In the genomic region with DNA sequence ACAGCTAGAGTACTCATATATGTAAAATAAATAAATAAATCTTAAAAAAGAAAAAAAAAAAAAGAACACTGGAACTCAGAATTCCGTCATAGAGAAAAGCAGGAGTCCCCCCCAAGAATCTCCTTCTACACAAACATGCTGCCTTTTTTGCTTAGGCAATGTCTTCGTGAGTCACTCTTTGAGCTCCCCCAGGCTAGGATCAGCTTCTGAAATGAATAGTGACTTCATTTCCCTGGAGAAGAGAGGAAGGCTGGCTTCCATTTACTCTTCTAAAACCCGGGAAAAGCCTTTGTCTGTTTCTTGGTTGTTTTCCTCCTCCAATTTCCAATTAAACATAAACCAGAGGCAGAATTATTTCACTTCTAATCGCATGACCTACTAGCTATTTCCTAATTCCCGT, we compare ENCODE assay signal across 14 mouse cellular contexts. TPM values are rescaled to one million over a fixed set of nuclear protein-coding genes. Genes with fewer than 3 reads are reported as not detected.
A peak's percentile ranks its signal among the peaks of the same experiment; 100 is the strongest.
DNase-seq lines count a peak whose midpoint lies in the region; ATAC-seq and TF ChIP-seq lines count a peak whose summit lies in the region.
"Had no signal": no experiment of that assay in that cellular context is flagged by ENCODE, and none has a peak within 500 bp of the region (broad histone marks: within the 10 kb centered on the region; RNA-seq: fewer than 3 reads in every experiment).

No protein-coding gene starts in this region.

- no peaks in the 10 kb centered on the region for H3K9me3 ChIP-seq in heart, embryonic 15.5 days (replicated peaks)
- H3K9me3 ChIP-seq in hindbrain, embryonic 16.5 days (ENCODE audit: control insufficient read depth, low read length): no peaks in the 10 kb centered on the region

- no peak overlapping the region for H3K4me2 ChIP-seq in heart, embryonic 15.5 days
- H3K4me2 ChIP-seq in hindbrain, embryonic 16.5 days (ENCODE audit: low read length): no peak overlapping the region
- H3K4me2 ChIP-seq: liver, embryonic 11.5 days had no signal

- 79% methylated on average over 5 of the region's 5 CpGs for WGBS in heart, embryonic 15.5 days
- WGBS in hindbrain, embryonic 16.5 days: 67% methylated on average over 5 of the region's 5 CpGs

- no peak overlapping the region for H3K4me3 ChIP-seq in heart, embryonic 15.5 days
- H3K4me3 ChIP-seq in C2C12 (ENCODE audit: insufficient read depth, poor library complexity, severe bottlenecking): no peak overlapping the region
- no peak overlapping the region for H3K4me3 ChIP-seq in hindbrain, embryonic 16.5 days (ENCODE audit: low read length)

- H3K27ac ChIP-seq in heart, embryonic 15.5 days: peak overlapping the region; percentile 39
- peak overlapping the region; percentile 58; the same call in 1 of the 2 replicates for H3K27ac ChIP-seq in hindbrain, embryonic 16.5 days (ENCODE audit: low read depth, low read length)

- DNase-seq in heart, postnatal 14 days: no peak
- DNase-seq in 3T3-L1 (ENCODE audit: low read depth, low spot score): peak; percentile 94
- no peak for DNase-seq in adrenal gland, postnatal 36 days
- DNase-seq: kidney, adult 9 months; spleen, adult 18-20 months had no signal

- H3K79me3 ChIP-seq in C2C12 (ENCODE audit: low read depth): peaks cover 48% of the 10 kb centered on the region

- no peaks in the 10 kb centered on the region for H3K36me3 ChIP-seq in heart, embryonic 15.5 days
- no peaks in the 10 kb centered on the region for H3K36me3 ChIP-seq in C2C12 (ENCODE audit: control insufficient read depth, insufficient read depth)
- H3K36me3 ChIP-seq in hindbrain, embryonic 16.5 days (ENCODE audit: control insufficient read depth, insufficient read depth, low read length): no peaks in the 10 kb centered on the region

- H3K9ac ChIP-seq in heart, embryonic 15.5 days: no peak overlapping the region
- H3K9ac ChIP-seq in hindbrain, embryonic 16.5 days (ENCODE audit: low read depth, low read length): no peak overlapping the region

- H3ac ChIP-seq in C2C12 (ENCODE audit: control insufficient read depth, insufficient read length, low read depth): no peak overlapping the region

- intact Hi-C loops in heart, postnatal 14 days (cut with DNase I): no loop called here

- no peak for TF ChIP-seq CTCF in C2C12 (IDR thresholded peaks at IDR 0.05; ENCODE audit: control insufficient read depth, insufficient read depth, insufficient read length)

- H3K79me2 ChIP-seq in C2C12 (ENCODE audit: control insufficient read depth, insufficient read depth): peaks cover 84% of the 10 kb centered on the region

- no peak for ATAC-seq in heart, embryonic 15.5 days (replicated peaks; ENCODE audit: insufficient number of reproducible peaks, insufficient read depth, low FRiP score, low read depth)
- ATAC-seq in hindbrain, embryonic 16.5 days: no peak
- ATAC-seq in erythroblast, adult 5-6 weeks (replicated peaks; ENCODE audit: low FRiP score, poor library complexity, severe bottlenecking): no peak
- ATAC-seq: activated CD4-positive, CD25-positive, alpha-beta regulatory T cell, adult 4 months had no signal

- H3K4me1 ChIP-seq in heart, embryonic 15.5 days (replicated peaks): peaks cover 78% of the 10 kb centered on the region
- peaks cover 21% of the 10 kb centered on the region for H3K4me1 ChIP-seq in hindbrain, embryonic 16.5 days (ENCODE audit: control insufficient read depth, insufficient read depth, low read depth, low read length)

- no peaks in the 10 kb centered on the region for H3K27me3 ChIP-seq in heart, embryonic 15.5 days
- no peaks in the 10 kb centered on the region for H3K27me3 ChIP-seq in C2C12 (ENCODE audit: control insufficient read depth, insufficient read depth, insufficient read length)
- no peaks in the 10 kb centered on the region for H3K27me3 ChIP-seq in hindbrain, embryonic 16.5 days (replicated peaks; ENCODE audit: control insufficient read depth, insufficient read depth, low read length)

TF ChIP-seq in C2C12, 6 proteins besides CTCF, POLR2A, EP300 and RAD21:
- TF ChIP-seq MYOD1 (IDR thresholded peaks at IDR 0.05; ENCODE audit: control insufficient read depth, insufficient read length, low read depth) (no peak), CEBPB (IDR thresholded peaks at IDR 0.05; ENCODE audit: low read depth) (peak; percentile 29)

RNA-seq across cellular contexts. Expression of gene Sp2, which starts 9.9 kb away (rescaled TPM):
- polyA plus RNA-seq in heart, embryonic 15.5 days (2015; fragmentation: Nextera tagmentation; extraction: Ambion mirVana): 12.9 and 18.2 TPM in 2 replicates
- 10 to 100 TPM; 11.4 to 12.0 TPM for total RNA-seq in heart, postnatal 14 days (2021)
- 13.9 TPM for polyA plus RNA-seq in C2C12 (2012; fragmentation: generic; extraction: Trizol)
- polyA plus RNA-seq in hindbrain, embryonic 16.5 days (2015; fragmentation: Nextera tagmentation; extraction: Ambion mirVana): 13.5 and 19.0 TPM in 2 replicates
- 10 to 100 TPM; 14.5 to 16.6 TPM for total RNA-seq in adrenal gland, postnatal 36 days (2021)
- total RNA-seq in erythroblast, adult 5-6 weeks (2015; ENCODE audit: low replicate concordance): 16.1 and 17.1 TPM in 2 replicates
- total RNA-seq in erythroblast, adult 5-6 weeks (2017; ENCODE audit: low replicate concordance): 4.4 and 6.1 TPM in 2 replicates

RNA-seq across cellular contexts. Expression of gene Pnpo, which starts 29.1 kb away (rescaled TPM):
- 65.2 and 74.8 TPM in 2 replicates for polyA plus RNA-seq in heart, embryonic 15.5 days (2015; fragmentation: Nextera tagmentation; extraction: Ambion mirVana)
- 10 to 100 TPM; 14.1 to 15.0 TPM for total RNA-seq in heart, postnatal 14 days (2021)
- polyA plus RNA-seq in C2C12 (2012; fragmentation: generic; extraction: Trizol): 8.5 TPM
- 36.2 and 37.3 TPM in 2 replicates for polyA plus RNA-seq in hindbrain, embryonic 16.5 days (2015; fragmentation: Nextera tagmentation; extraction: Ambion mirVana)
- 10 to 100 TPM; 29.6 to 34.2 TPM for total RNA-seq in adrenal gland, postnatal 36 days (2021)
- 231 and 288 TPM in 2 replicates for total RNA-seq in erythroblast, adult 5-6 weeks (2015; ENCODE audit: low replicate concordance)
- 381 and 405 TPM in 2 replicates for total RNA-seq in erythroblast, adult 5-6 weeks (2017; ENCODE audit: low replicate concordance)

RNA-seq across cellular contexts. Expression of gene Sp6, which starts 40.3 kb away (rescaled TPM):
- polyA plus RNA-seq in heart, embryonic 15.5 days (2015; fragmentation: Nextera tagmentation; extraction: Ambion mirVana): 0.09 and 0.15 TPM in 2 replicates
- under 1 TPM; 0.07 to 0.12 TPM for total RNA-seq in heart, postnatal 14 days (2021)
- polyA plus RNA-seq in C2C12 (2012; fragmentation: generic; extraction: Trizol): 5.5 TPM
- polyA plus RNA-seq in hindbrain, embryonic 16.5 days (2015; fragmentation: Nextera tagmentation; extraction: Ambion mirVana): 0.32 and 0.35 TPM in 2 replicates
- under 1 TPM; 0.16 to 0.23 TPM for total RNA-seq in adrenal gland, postnatal 36 days (2021)
- total RNA-seq in erythroblast, adult 5-6 weeks (2015; ENCODE audit: low replicate concordance): not detected in 2 replicates
- total RNA-seq in erythroblast, adult 5-6 weeks (2017; ENCODE audit: low replicate concordance): not detected in 2 replicates
- total RNA-seq: gastrocnemius, postnatal 36 days; neutrophil, adult 5-6 weeks had no signal
- polyA plus RNA-seq: activated CD4-positive, CD25-positive, alpha-beta regulatory T cell, adult 4 months; liver, embryonic 11.5 days had no signal

RNA-seq across cellular contexts. Expression of gene Prr15l, which starts 45.0 kb away (rescaled TPM):
- 1.7 and 2.9 TPM in 2 replicates for polyA plus RNA-seq in heart, embryonic 15.5 days (2015; fragmentation: Nextera tagmentation; extraction: Ambion mirVana)
- 1 to 10 TPM in 1 of 2 experiments, under 1 TPM in 1; 0.88 to 1.8 TPM for total RNA-seq in heart, postnatal 14 days (2021)
- 0.01 TPM for polyA plus RNA-seq in C2C12 (2012; fragmentation: generic; extraction: Trizol)
- 0.35 and 0.60 TPM in 2 replicates for polyA plus RNA-seq in hindbrain, embryonic 16.5 days (2015; fragmentation: Nextera tagmentation; extraction: Ambion mirVana)
- total RNA-seq in adrenal gland, postnatal 36 days (2021): under 1 TPM; 0.16 to 0.66 TPM
- not detected in 2 replicates for total RNA-seq in erythroblast, adult 5-6 weeks (2015; ENCODE audit: low replicate concordance)
- 0.94 and 1.3 TPM in 2 replicates for total RNA-seq in erythroblast, adult 5-6 weeks (2017; ENCODE audit: low replicate concordance)
- total RNA-seq: gastrocnemius, postnatal 36 days; layer of hippocampus, postnatal 25 days had no signal

RNA-seq across cellular contexts. Expression of gene Cdk5rap3, which starts 56.6 kb away (rescaled TPM):
- 45.2 and 58.7 TPM in 2 replicates for polyA plus RNA-seq in heart, embryonic 15.5 days (2015; fragmentation: Nextera tagmentation; extraction: Ambion mirVana)
- 10 to 100 TPM; 22.3 to 23.3 TPM for total RNA-seq in heart, postnatal 14 days (2021)
- polyA plus RNA-seq in C2C12 (2012; fragmentation: generic; extraction: Trizol): 33.1 TPM
- 81.2 and 84.8 TPM in 2 replicates for polyA plus RNA-seq in hindbrain, embryonic 16.5 days (2015; fragmentation: Nextera tagmentation; extraction: Ambion mirVana)
- total RNA-seq in adrenal gland, postnatal 36 days (2021): 10 to 100 TPM; 44.1 to 58.8 TPM
- total RNA-seq in erythroblast, adult 5-6 weeks (2015; ENCODE audit: low replicate concordance): 6.1 and 8.6 TPM in 2 replicates
- total RNA-seq in erythroblast, adult 5-6 weeks (2017; ENCODE audit: low replicate concordance): 6.8 and 17.3 TPM in 2 replicates

Comparison
In these comparisons a context has a peak if more than half of its experiments do, and no peak if none do; other contexts are left out.
1. RNA of gene Pnpo, which starts 29.1 kb away (total RNA-seq): 231 to 405 TPM in erythroblast, adult 5-6 weeks; 29.6 to 34.2 TPM in adrenal gland, postnatal 36 days and 14.1 to 15.0 TPM in heart, postnatal 14 days; every median in the first group is over 4 times any median in the second.